Mouse (Mus musculus) thymus, postnatal 36 days (tissue): ENCODE results near the gene Acrbp.

Experiments used
- DNase-seq, 2 experiments: peaks; one replicate each; pipeline ENCODE4 v3.0.0; 2022; ENCODE audit warnings: mixed read lengths in 2 of 2

Gene Acrbp

GRCm38 (mm10) chr6:125071170-125071895 is 21.8 kb downstream of the Acrbp start:
- DNase-seq, result peak; percentile 66 to 74

GRCm38 (mm10) chr6:125071896-125072279 is 22.4 kb downstream of the Acrbp start:
- DNase-seq, result peak; percentile 64 to 70

- peak; percentile 32 to 36 for DNase-seq
These were observed 24.3 kb downstream of the Acrbp start for GRCm38 (mm10) chr6:125073825-125074224.

- no peak for DNase-seq
These were observed 31.9 kb downstream of the Acrbp start for GRCm38 (mm10) chr6:125081394-125081793.

GRCm38 (mm10) chr6:125081797-125082560 is 32.5 kb downstream of the Acrbp start:
- no peak for DNase-seq

GRCm38 (mm10) chr6:125082801-125083386 is 33.4 kb downstream of the Acrbp start:
- no peak for DNase-seq

- DNase-seq, result peak; percentile 59
These were observed 34.9 kb downstream of the Acrbp start for GRCm38 (mm10) chr6:125084424-125084823.

- DNase-seq, result no peak
These were observed 38.4 kb downstream of the Acrbp start for GRCm38 (mm10) chr6:125087937-125088336.

GRCm38 (mm10) chr6:125088561-125089321 is 39.3 kb downstream of the Acrbp start:
- DNase-seq, result peak; percentile 42 to 66

GRCm38 (mm10) chr6:125089521-125090321 is 40.2 kb downstream of the Acrbp start:
- DNase-seq, result peak; percentile 76 to 87

- no peak for DNase-seq
These were observed 41.0 kb downstream of the Acrbp start for GRCm38 (mm10) chr6:125090341-125091085.

GRCm38 (mm10) chr6:125092372-125092771 is 42.9 kb downstream of the Acrbp start:
- DNase-seq, result peak in 1 of 2 experiments; percentile 33

GRCm38 (mm10) chr6:125094843-125095242 is 45.4 kb downstream of the Acrbp start:
- DNase-seq, result no peak

- peak; percentile 94 for DNase-seq
These were observed 46.1 kb downstream of the Acrbp start, which contains the start of gene Chd4 for GRCm38 (mm10) chr6:125095391-125096278. Chd4 (plus strand) TSS chr6:125095981.

GRCm38 (mm10) chr6:125096279-125096596 is 46.7 kb downstream of the Acrbp start:
- DNase-seq, result no peak

GRCm38 (mm10) chr6:125096597-125097345 is 47.3 kb downstream of the Acrbp start:
- DNase-seq, result peak; percentile 73 to 80

- DNase-seq, result no peak
These were observed 47.8 kb downstream of the Acrbp start for GRCm38 (mm10) chr6:125097346-125097689.

GRCm38 (mm10) chr6:125097951-125098350 is 48.5 kb downstream of the Acrbp start:
- no peak for DNase-seq

GRCm38 (mm10) chr6:125098513-125098912 is 49.0 kb downstream of the Acrbp start:
- DNase-seq, result peak; percentile 27 to 48
